Mouse (Mus musculus) thymus, postnatal 14 days (tissue): ENCODE results near the gene Klhl26.

ENCODE experiments used
- DNase-seq: peaks from one replicate; pipeline ENCODE4 v3.0.0; 2021

Klhl26 gene

GRCm38 (mm10) chr8:70405189-70405588, 71.6 kb downstream of the Klhl26 start:
- DNase-seq, result no peak

GRCm38 (mm10) chr8:70404212-70404611, 72.6 kb downstream of the Klhl26 start:
- no peak for DNase-seq
